Mouse (Mus musculus): ENCODE results near the gene Naip2. TPM values are rescaled to one million over a fixed set of nuclear protein-coding genes. Genes with fewer than 3 reads are reported as not detected.
"Not testable (repeated sequence)": the region's sequence is repeated elsewhere in the genome, so short reads cannot be mapped to it uniquely, and the experiment has no call there.

Naip2 gene
- polyA plus RNA-seq (2016; fragmentation: Nextera tagmentation; extraction: Ambion mirVana) = 0.15 and 0.29 TPM in 2 replicates

GRCm38 (mm10) chr13:100201659-100202333, at the start of gene Naip2:
Gene Naip2 (minus strand): TSS chr13:100202092.
- H3K27me3 ChIP-seq; H3K27ac ChIP-seq; H3K36me3 ChIP-seq; H3K4me1 ChIP-seq (replicated peaks); H3K9me3 ChIP-seq; H3K4me3 ChIP-seq (replicated peaks); H3K9ac ChIP-seq (replicated peaks); H3K4me2 ChIP-seq; ATAC-seq (ENCODE audit: insufficient number of reproducible peaks, insufficient read depth, low FRiP score, low TSS enrichment, low read depth): not testable (repeated sequence)
- WGBS = 77% methylated on average over 3 of the region's 3 CpGs

- not testable (repeated sequence) for H3K36me3 ChIP-seq; H3K27ac ChIP-seq; H3K9me3 ChIP-seq; H3K4me3 ChIP-seq (replicated peaks); H3K27me3 ChIP-seq; H3K4me2 ChIP-seq; ATAC-seq (ENCODE audit: insufficient number of reproducible peaks, insufficient read depth, low FRiP score, low TSS enrichment, low read depth); H3K9ac ChIP-seq (replicated peaks); H3K4me1 ChIP-seq (replicated peaks)
- WGBS = 86% methylated on average over 5 of the region's 5 CpGs
Measured at GRCm38 (mm10) chr13:100246896-100247519, 45.1 kb upstream of the Naip2 start.

- H3K4me1 ChIP-seq (replicated peaks); H3K36me3 ChIP-seq; H3K27ac ChIP-seq; H3K9ac ChIP-seq (replicated peaks); ATAC-seq (ENCODE audit: insufficient number of reproducible peaks, insufficient read depth, low FRiP score, low TSS enrichment, low read depth); H3K4me2 ChIP-seq; H3K27me3 ChIP-seq; H3K9me3 ChIP-seq; H3K4me3 ChIP-seq (replicated peaks): not testable (repeated sequence)
- WGBS = 71% methylated on average over 4 of the region's 4 CpGs
Measured at GRCm38 (mm10) chr13:100246223-100246622, 44.3 kb upstream of the Naip2 start, which contains the start of gene Naip5. Gene Naip5 (minus strand): TSS chr13:100246323.

GRCm38 (mm10) chr13:100243702-100244101, 41.8 kb upstream of the Naip2 start:
- Histone ChIP-seq H3K27me3 (no peaks in the 10 kb centered on the region), H3K27ac (no peak overlapping the region), H3K4me2 (no peak overlapping the region), H3K9me3 (no peaks in the 10 kb centered on the region), H3K36me3 (no peaks in the 10 kb centered on the region), H3K4me3 (replicated peaks) (no peak overlapping the region), H3K4me1 (replicated peaks) (no peaks in the 10 kb centered on the region), H3K9ac (replicated peaks) (no peak overlapping the region)
- ATAC-seq (ENCODE audit: insufficient number of reproducible peaks, insufficient read depth, low FRiP score, low TSS enrichment, low read depth) = no peak

- H3K4me3 ChIP-seq (replicated peaks); H3K27me3 ChIP-seq; H3K4me1 ChIP-seq (replicated peaks); H3K9ac ChIP-seq (replicated peaks); H3K36me3 ChIP-seq; H3K9me3 ChIP-seq; H3K27ac ChIP-seq; ATAC-seq (ENCODE audit: insufficient number of reproducible peaks, insufficient read depth, low FRiP score, low TSS enrichment, low read depth); H3K4me2 ChIP-seq: not testable (repeated sequence)
- WGBS = 44% methylated on average over 1 of the region's 1 CpGs
Measured at GRCm38 (mm10) chr13:100213683-100214082, 11.8 kb upstream of the Naip2 start.

GRCm38 (mm10) chr13:100210540-100210939, 8.6 kb upstream of the Naip2 start:
- H3K36me3 ChIP-seq = no peaks in the 10 kb centered on the region
- H3K9me3 ChIP-seq = no peaks in the 10 kb centered on the region
- no peaks in the 10 kb centered on the region for H3K4me1 ChIP-seq (replicated peaks)
- H3K9ac ChIP-seq (replicated peaks) = no peak overlapping the region
- no peak overlapping the region for H3K4me3 ChIP-seq (replicated peaks)
- 29% methylated on average over 8 of the region's 8 CpGs for WGBS
- ATAC-seq (ENCODE audit: insufficient number of reproducible peaks, insufficient read depth, low FRiP score, low TSS enrichment, low read depth) = no peak
- no peak overlapping the region for H3K27ac ChIP-seq
- no peak overlapping the region for H3K4me2 ChIP-seq
- no peaks in the 10 kb centered on the region for H3K27me3 ChIP-seq

GRCm38 (mm10) chr13:100203319-100203718, 1.4 kb upstream of the Naip2 start:
- 83% methylated on average over 1 of the region's 1 CpGs for WGBS
- no peak for ATAC-seq (ENCODE audit: insufficient number of reproducible peaks, insufficient read depth, low FRiP score, low TSS enrichment, low read depth)
- H3K9ac ChIP-seq (replicated peaks) = no peak overlapping the region

GRCm38 (mm10) chr13:100200778-100201177, 1.1 kb downstream of the Naip2 start:
- Histone ChIP-seq H3K9me3 (no peaks in the 10 kb centered on the region), H3K4me2 (no peak overlapping the region), H3K4me1 (replicated peaks) (no peaks in the 10 kb centered on the region), H3K27me3 (no peaks in the 10 kb centered on the region), H3K4me3 (replicated peaks) (no peak overlapping the region), H3K9ac (replicated peaks) (no peak overlapping the region), H3K27ac (no peak overlapping the region), H3K36me3 (no peaks in the 10 kb centered on the region)
- no peak for ATAC-seq (ENCODE audit: insufficient number of reproducible peaks, insufficient read depth, low FRiP score, low TSS enrichment, low read depth)

More at GRCm38 (mm10) chr13:100203319-100203718, 1.4 kb upstream of the Naip2 start:
- H3K4me3 ChIP-seq (replicated peaks) = no peak overlapping the region
- no peaks in the 10 kb centered on the region for H3K9me3 ChIP-seq
- H3K36me3 ChIP-seq = no peaks in the 10 kb centered on the region
- H3K4me2 ChIP-seq = no peak overlapping the region
- H3K4me1 ChIP-seq (replicated peaks) = no peaks in the 10 kb centered on the region
- H3K27ac ChIP-seq = no peak overlapping the region
- no peaks in the 10 kb centered on the region for H3K27me3 ChIP-seq

GRCm38 (mm10) chr13:100195421-100195820, 6.5 kb downstream of the Naip2 start:
- no peak overlapping the region for H3K4me3 ChIP-seq (replicated peaks)
- ATAC-seq (ENCODE audit: insufficient number of reproducible peaks, insufficient read depth, low FRiP score, low TSS enrichment, low read depth) = no peak
- no peak overlapping the region for H3K9ac ChIP-seq (replicated peaks)
- H3K4me1 ChIP-seq (replicated peaks) = no peaks in the 10 kb centered on the region
- no peak overlapping the region for H3K4me2 ChIP-seq
- H3K27me3 ChIP-seq = no peaks in the 10 kb centered on the region
- no peaks in the 10 kb centered on the region for H3K36me3 ChIP-seq
- WGBS = 73% methylated on average over 3 of the region's 3 CpGs
- H3K27ac ChIP-seq = no peak overlapping the region
- no peaks in the 10 kb centered on the region for H3K9me3 ChIP-seq

GRCm38 (mm10) chr13:100183111-100183510, 18.8 kb downstream of the Naip2 start:
- H3K27ac ChIP-seq; H3K4me3 ChIP-seq (replicated peaks): not testable (repeated sequence)

GRCm38 (mm10) chr13:100174360-100174759, 27.5 kb downstream of the Naip2 start:
- H3K27ac ChIP-seq; H3K27me3 ChIP-seq; H3K4me1 ChIP-seq (replicated peaks); H3K9me3 ChIP-seq; H3K36me3 ChIP-seq; H3K9ac ChIP-seq (replicated peaks); H3K4me3 ChIP-seq (replicated peaks); ATAC-seq (ENCODE audit: insufficient number of reproducible peaks, insufficient read depth, low FRiP score, low TSS enrichment, low read depth); H3K4me2 ChIP-seq: not testable (repeated sequence)
- 88% methylated on average over 3 of the region's 5 CpGs for WGBS

More at GRCm38 (mm10) chr13:100183111-100183510, 18.8 kb downstream of the Naip2 start:
- not testable (repeated sequence) for ATAC-seq (ENCODE audit: insufficient number of reproducible peaks, insufficient read depth, low FRiP score, low TSS enrichment, low read depth); H3K4me2 ChIP-seq; H3K27me3 ChIP-seq; H3K9ac ChIP-seq (replicated peaks); H3K4me1 ChIP-seq (replicated peaks); H3K36me3 ChIP-seq; H3K9me3 ChIP-seq

GRCm38 (mm10) chr13:100166378-100166777, 35.5 kb downstream of the Naip2 start:
- 74% methylated on average over 2 of the region's 2 CpGs for WGBS
- H3K27me3 ChIP-seq; H3K4me3 ChIP-seq (replicated peaks); H3K9me3 ChIP-seq; H3K36me3 ChIP-seq; ATAC-seq (ENCODE audit: insufficient number of reproducible peaks, insufficient read depth, low FRiP score, low TSS enrichment, low read depth); H3K27ac ChIP-seq; H3K4me2 ChIP-seq; H3K9ac ChIP-seq (replicated peaks); H3K4me1 ChIP-seq (replicated peaks): not testable (repeated sequence)

All from limb, embryonic 12.5 days (tissue).